ENCODE assay signal across 8 mouse cellular contexts in genomic region chr3:142880790-142881588, GRCm38 (mm10). TPM values are rescaled to one million over a fixed set of nuclear protein-coding genes. Genes with fewer than 3 reads are reported as not detected.
A peak's percentile ranks its signal among the peaks of the same experiment; 100 is the strongest.
DNase-seq lines count a peak whose midpoint lies in the region; ATAC-seq lines count a peak whose summit lies in the region.

No protein-coding gene starts in this region.

- under 1% methylated on average over 43 of the region's 72 CpGs for WGBS in embryonic facial prominence, embryonic 11.5 days
- under 1% methylated on average over 53 of the region's 72 CpGs for WGBS in limb, embryonic 13.5 days
- WGBS in midbrain, embryonic 12.5 days: 2% methylated on average over 52 of the region's 72 CpGs
- WGBS in stomach, embryonic 16.5 days: under 1% methylated on average over 54 of the region's 72 CpGs

- H3K4me1 ChIP-seq in embryonic facial prominence, embryonic 11.5 days (ENCODE audit: control insufficient read depth, insufficient read depth, low read length): no peaks in the 10 kb centered on the region
- peaks cover 2% of the 10 kb centered on the region for H3K4me1 ChIP-seq in limb, embryonic 13.5 days
- H3K4me1 ChIP-seq in midbrain, embryonic 12.5 days: peaks cover 6% of the 10 kb centered on the region; the same call in 1 of the 2 replicates
- peaks cover 7% of the 10 kb centered on the region; the same call in 1 of the 2 replicates for H3K4me1 ChIP-seq in stomach, embryonic 16.5 days (ENCODE audit: control insufficient read depth, insufficient read depth, low read length)

- peak overlapping the region; percentile 95 for H3K9ac ChIP-seq in embryonic facial prominence, embryonic 11.5 days (replicated peaks; ENCODE audit: low read length)
- H3K9ac ChIP-seq in limb, embryonic 13.5 days: peak overlapping the region; percentile 96
- peak overlapping the region; percentile 97 for H3K9ac ChIP-seq in midbrain, embryonic 12.5 days (replicated peaks)
- peak overlapping the region; percentile 98 for H3K9ac ChIP-seq in stomach, embryonic 16.5 days (ENCODE audit: low read length)

- H3K4me2 ChIP-seq in embryonic facial prominence, embryonic 11.5 days (ENCODE audit: low read depth, low read length): peak overlapping the region; percentile 27
- H3K4me2 ChIP-seq in limb, embryonic 13.5 days (replicated peaks): peak overlapping the region; percentile 67
- H3K4me2 ChIP-seq in midbrain, embryonic 12.5 days (replicated peaks): peak overlapping the region; percentile 64
- H3K4me2 ChIP-seq in stomach, embryonic 16.5 days (ENCODE audit: low read depth, low read length): peak overlapping the region; percentile 56

- peak; percentile 56 to 66 for DNase-seq in cerebellum, postnatal 10 days
- DNase-seq in cerebellum, postnatal 25 days: no peak
- peak; percentile 35 for DNase-seq in T-cell, adult 2 months (ENCODE audit: low spot score)
- peak; percentile 77 for DNase-seq in embryonic facial prominence, embryonic 11.5 days (ENCODE audit: low spot score)

- H3K4me3 ChIP-seq in embryonic facial prominence, embryonic 11.5 days (ENCODE audit: low read depth, low read length): peak overlapping the region; percentile 83
- peak overlapping the region; percentile 99 for H3K4me3 ChIP-seq in limb, embryonic 13.5 days
- peak overlapping the region; percentile 97 for H3K4me3 ChIP-seq in midbrain, embryonic 12.5 days
- H3K4me3 ChIP-seq in stomach, embryonic 16.5 days (replicated peaks; ENCODE audit: low read length): peak overlapping the region; percentile 99

- H3K9me3 ChIP-seq in embryonic facial prominence, embryonic 11.5 days (replicated peaks; ENCODE audit: control insufficient read depth, low read length): no peaks in the 10 kb centered on the region
- no peaks in the 10 kb centered on the region for H3K9me3 ChIP-seq in limb, embryonic 13.5 days
- no peaks in the 10 kb centered on the region for H3K9me3 ChIP-seq in midbrain, embryonic 12.5 days
- H3K9me3 ChIP-seq in stomach, embryonic 16.5 days (replicated peaks; ENCODE audit: control insufficient read depth, low read length): no peaks in the 10 kb centered on the region

- no peaks in the 10 kb centered on the region for H3K36me3 ChIP-seq in embryonic facial prominence, embryonic 11.5 days (replicated peaks; ENCODE audit: control insufficient read depth, insufficient read depth, low read depth, low read length)
- no peaks in the 10 kb centered on the region for H3K36me3 ChIP-seq in limb, embryonic 13.5 days
- no peaks in the 10 kb centered on the region for H3K36me3 ChIP-seq in midbrain, embryonic 12.5 days
- no peaks in the 10 kb centered on the region for H3K36me3 ChIP-seq in stomach, embryonic 16.5 days (ENCODE audit: control insufficient read depth, insufficient read depth, low read length)

- H3K27me3 ChIP-seq in embryonic facial prominence, embryonic 11.5 days (ENCODE audit: control insufficient read depth, insufficient read depth, low read length): no peaks in the 10 kb centered on the region
- no peaks in the 10 kb centered on the region for H3K27me3 ChIP-seq in limb, embryonic 13.5 days
- H3K27me3 ChIP-seq in midbrain, embryonic 12.5 days: no peaks in the 10 kb centered on the region
- H3K27me3 ChIP-seq in stomach, embryonic 16.5 days (ENCODE audit: control insufficient read depth, insufficient read depth, low read length): no peaks in the 10 kb centered on the region

- H3K27ac ChIP-seq in embryonic facial prominence, embryonic 11.5 days (replicated peaks; ENCODE audit: low read depth, low read length): peak overlapping the region; percentile 65
- peak overlapping the region; percentile 93 for H3K27ac ChIP-seq in limb, embryonic 13.5 days
- peak overlapping the region; percentile 95 for H3K27ac ChIP-seq in midbrain, embryonic 12.5 days (replicated peaks)
- peak overlapping the region; percentile 96 for H3K27ac ChIP-seq in stomach, embryonic 16.5 days (ENCODE audit: low read length)

- ATAC-seq in embryonic facial prominence, embryonic 11.5 days (replicated peaks; ENCODE audit: insufficient number of reproducible peaks, low FRiP score, low TSS enrichment, low read depth): peak; percentile 7
- ATAC-seq in hematopoietic stem cell, adult 5-6 weeks (replicated peaks in 1 of 2; ENCODE audit: insufficient read depth in 1 of 2, low FRiP score in 2 of 2, low TSS enrichment in 1 of 2, low read depth in 1 of 2, poor library complexity in 2 of 2, severe bottlenecking in 2 of 2): peak; percentile 5 to 9; a peak in 1 of 4 replicates
- ATAC-seq in limb, embryonic 13.5 days (ENCODE audit: low FRiP score, low read depth): peak; percentile 21
- peak; percentile 25 for ATAC-seq in midbrain, embryonic 12.5 days (ENCODE audit: low FRiP score, low read depth)
- ATAC-seq in stomach, embryonic 16.5 days (ENCODE audit: insufficient read depth, low FRiP score): peak; percentile 3; the same call in 1 of the 2 replicates

RNA-seq across cellular contexts. Expression of gene Pkn2, which starts 0.8 kb away (rescaled TPM):
- 46.5 and 54.4 TPM in 2 replicates for polyA plus RNA-seq in embryonic facial prominence, embryonic 11.5 days (2014; fragmentation: Nextera tagmentation; extraction: Ambion mirVana)
- total RNA-seq in hematopoietic stem cell, adult 5-6 weeks (2017): 68.0 and 90.6 TPM in 2 replicates
- 42.4 and 47.1 TPM in 2 replicates for polyA plus RNA-seq in limb, embryonic 13.5 days (2015; fragmentation: Nextera tagmentation; extraction: Ambion mirVana)
- 53.1 and 55.0 TPM in 2 replicates for polyA plus RNA-seq in midbrain, embryonic 12.5 days (2016; fragmentation: Nextera tagmentation; extraction: Ambion mirVana)
- 30.7 and 33.8 TPM in 2 replicates for polyA plus RNA-seq in stomach, embryonic 16.5 days (2015; fragmentation: Nextera tagmentation; extraction: Ambion mirVana)

Comparison
In these comparisons a context has a peak if more than half of its experiments do, and no peak if none do; other contexts are left out.
1. DNase-seq: peak in cerebellum, postnatal 10 days (2 of 2), T-cell, adult 2 months (single experiment) and embryonic facial prominence, embryonic 11.5 days (single experiment); none in cerebellum, postnatal 25 days (0 of 2).
2. Peak in every context shown above with its lines, with median percentiles within 50 percentile points of each other: ATAC-seq, H3K27ac ChIP-seq, H3K4me2 ChIP-seq, H3K4me3 ChIP-seq and H3K9ac ChIP-seq.